Mouse (Mus musculus): ENCODE measurements around the gene Mprip.

DNA sequence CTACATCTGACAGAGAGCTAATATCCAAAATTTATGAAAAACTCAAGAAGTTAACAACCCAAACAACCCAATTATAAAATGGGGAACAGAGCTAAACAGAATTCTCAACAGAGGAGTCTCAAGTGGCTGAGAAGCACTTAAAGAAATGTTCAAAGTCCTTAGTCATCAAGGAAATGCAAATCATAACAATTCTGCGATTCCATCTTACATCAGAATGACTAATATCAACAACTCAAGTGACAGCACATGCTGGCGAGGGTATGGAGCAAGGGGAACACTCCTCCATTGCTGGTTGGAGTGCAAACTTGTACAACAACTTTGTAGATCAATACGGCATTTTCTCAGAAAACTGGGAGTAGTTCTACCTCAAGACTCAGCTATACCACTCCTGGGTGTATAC, 38.9 kb upstream of the Mprip start:
- TF ChIP-seq CTCF (IDR thresholded peaks at IDR 0.05; ENCODE audit: low read depth) (no peak), EP300 (optimal IDR thresholded peaks at IDR 0.05) (no peak)

Data from stomach, postnatal 0 days (tissue).